Mouse (Mus musculus): ENCODE data around the gene Zfp558. TPM values are rescaled to one million over a fixed set of nuclear protein-coding genes. Genes with fewer than 3 reads are reported as not detected.
A peak's percentile ranks its signal among the peaks of the same experiment; 100 is the strongest.
"Not testable (repeated sequence)": the region's sequence is repeated elsewhere in the genome, so short reads cannot be mapped to it uniquely, and the experiment has no call there.

The Zfp558 gene
- 6.1 and 6.2 TPM in 2 replicates for polyA plus RNA-seq (2015; fragmentation: Nextera tagmentation; extraction: Ambion mirVana)

DNA sequence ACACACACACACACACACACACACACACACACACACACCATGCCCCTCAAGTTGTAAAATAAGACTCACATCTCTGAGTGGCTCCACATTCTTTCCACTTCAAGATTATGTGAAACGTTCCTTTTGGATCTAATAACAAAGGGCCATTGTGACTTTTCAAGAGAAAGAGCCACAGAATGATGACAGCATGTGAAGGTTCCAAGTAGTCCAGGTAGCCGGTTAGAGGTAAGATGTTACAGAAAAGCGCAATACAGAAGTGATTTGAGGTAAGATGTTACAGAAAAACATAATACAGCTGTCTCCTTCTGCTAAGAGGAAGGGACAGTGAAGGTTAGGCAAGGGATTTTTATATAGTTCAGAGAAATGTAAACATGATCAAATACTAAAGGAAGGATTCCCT, at the start of gene Zfp558, which contains the start of gene Mbd3l1:
Gene Zfp558 (minus strand): TSS at position 101 of the 400 bp plus-strand sequence.
Gene Mbd3l1 (plus strand): TSS at position 192 of the 400 bp plus-strand sequence.
- no peak within 1 kb of the TSS for H3K4me3 ChIP-seq (replicated peaks)
- H3K4me1 ChIP-seq = no peaks in the 10 kb centered on the region
- WGBS = 73% methylated on average over 3 of the region's 3 CpGs
- no peak for ATAC-seq (replicated peaks; ENCODE audit: low FRiP score)
- no peaks in the 10 kb centered on the region for H3K36me3 ChIP-seq
- H3K27me3 ChIP-seq = no peaks in the 10 kb centered on the region
- no peaks in the 10 kb centered on the region for H3K9me3 ChIP-seq (replicated peaks)
- no peak within 1 kb of the TSS for H3K27ac ChIP-seq
- H3K4me2 ChIP-seq = no peak within 1 kb of the TSS
- no peak within 1 kb of the TSS for H3K9ac ChIP-seq

- no peak overlapping the region for H3K27ac ChIP-seq
- H3K4me2 ChIP-seq = no peak overlapping the region
- no peaks in the 10 kb centered on the region for H3K9me3 ChIP-seq (replicated peaks)
- ATAC-seq (replicated peaks; ENCODE audit: low FRiP score) = no peak
- WGBS = 59% methylated on average over 2 of the region's 2 CpGs
- H3K4me3 ChIP-seq (replicated peaks) = no peak overlapping the region
- no peaks in the 10 kb centered on the region for H3K36me3 ChIP-seq
- no peaks in the 10 kb centered on the region for H3K4me1 ChIP-seq
- H3K27me3 ChIP-seq = no peaks in the 10 kb centered on the region
- no peak overlapping the region for H3K9ac ChIP-seq
These were observed 30.0 kb upstream of the Zfp558 start for GRCm38 (mm10) chr9:18508098-18508497.

GRCm38 (mm10) chr9:18473324-18474128, 4.5 kb downstream of the Zfp558 start:
- peak overlapping the region; percentile 70 for H3K4me2 ChIP-seq
- no peaks in the 10 kb centered on the region for H3K27me3 ChIP-seq
- no peaks in the 10 kb centered on the region for H3K9me3 ChIP-seq (replicated peaks)
- no peaks in the 10 kb centered on the region for H3K36me3 ChIP-seq
- 5% methylated on average over 39 of the region's 39 CpGs for WGBS
- peak; percentile 99 for ATAC-seq (replicated peaks; ENCODE audit: low FRiP score)
- H3K27ac ChIP-seq = peak overlapping the region; percentile 96
- peak overlapping the region; percentile 57 for H3K9ac ChIP-seq
- H3K4me3 ChIP-seq (replicated peaks) = peak overlapping the region; percentile 69
- 0 out of 2 replicates have a peak, but pooled peaks cover 5% of the 10 kb centered on the region for H3K4me1 ChIP-seq

DNA sequence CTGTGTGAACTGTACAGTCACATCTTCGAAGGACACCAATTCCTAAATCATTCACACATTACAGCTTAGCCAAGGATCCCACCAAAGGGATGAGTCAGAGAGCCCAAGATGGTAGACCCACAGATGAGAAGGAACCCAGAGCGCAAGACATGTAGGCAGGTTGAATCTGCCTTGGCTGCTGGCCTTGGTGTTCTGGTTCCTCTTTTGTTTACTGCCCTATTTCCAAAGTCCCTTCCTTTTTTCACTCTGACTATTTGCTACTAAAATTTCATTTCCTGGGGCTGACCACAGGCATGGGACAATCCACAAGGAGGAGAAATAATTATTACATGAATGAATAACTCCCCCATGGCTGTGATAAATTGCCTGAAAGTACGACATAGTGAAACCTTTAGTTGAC, 10.1 kb downstream of the Zfp558 start:
- Histone ChIP-seq H3K36me3 (peaks cover 14% of the 10 kb centered on the region), H3K4me1 (0 out of 2 replicates have a peak, but pooled peaks cover 4% of the 10 kb centered on the region), H3K9ac (no peak overlapping the region), H3K27me3 (no peaks in the 10 kb centered on the region), H3K27ac (no peak overlapping the region), H3K4me2 (no peak overlapping the region), H3K4me3 (replicated peaks) (no peak overlapping the region), H3K9me3 (replicated peaks) (no peaks in the 10 kb centered on the region; the same call in 1 of the 2 replicates)
- no peak for ATAC-seq (replicated peaks; ENCODE audit: low FRiP score)
- WGBS = 74% methylated on average over 3 of the region's 3 CpGs

GRCm38 (mm10) chr9:18467350-18467749, 10.7 kb downstream of the Zfp558 start:
- Histone ChIP-seq H3K4me2 (no peak overlapping the region), H3K36me3 (peaks cover 21% of the 10 kb centered on the region), H3K9ac (no peak overlapping the region), H3K27ac (no peak overlapping the region), H3K27me3 (no peaks in the 10 kb centered on the region), H3K4me3 (replicated peaks) (no peak overlapping the region), H3K9me3 (replicated peaks) (no peaks in the 10 kb centered on the region; the same call in 1 of the 2 replicates), H3K4me1 (no peaks in the 10 kb centered on the region)
- no peak for ATAC-seq (replicated peaks; ENCODE audit: low FRiP score)
- 71% methylated on average over 3 of the region's 3 CpGs for WGBS

- Histone ChIP-seq H3K4me1 (no peaks in the 10 kb centered on the region), H3K4me3 (replicated peaks) (no peak overlapping the region), H3K36me3 (peaks cover 44% of the 10 kb centered on the region), H3K4me2 (no peak overlapping the region), H3K9ac (no peak overlapping the region), H3K27me3 (no peaks in the 10 kb centered on the region), H3K27ac (no peak overlapping the region), H3K9me3 (replicated peaks) (no peaks in the 10 kb centered on the region; the same call in 1 of the 2 replicates)
- ATAC-seq (replicated peaks; ENCODE audit: low FRiP score) = no peak
- 93% methylated on average over 4 of the region's 4 CpGs for WGBS
These were observed 21.5 kb downstream of the Zfp558 start for GRCm38 (mm10) chr9:18456520-18456919.

DNA sequence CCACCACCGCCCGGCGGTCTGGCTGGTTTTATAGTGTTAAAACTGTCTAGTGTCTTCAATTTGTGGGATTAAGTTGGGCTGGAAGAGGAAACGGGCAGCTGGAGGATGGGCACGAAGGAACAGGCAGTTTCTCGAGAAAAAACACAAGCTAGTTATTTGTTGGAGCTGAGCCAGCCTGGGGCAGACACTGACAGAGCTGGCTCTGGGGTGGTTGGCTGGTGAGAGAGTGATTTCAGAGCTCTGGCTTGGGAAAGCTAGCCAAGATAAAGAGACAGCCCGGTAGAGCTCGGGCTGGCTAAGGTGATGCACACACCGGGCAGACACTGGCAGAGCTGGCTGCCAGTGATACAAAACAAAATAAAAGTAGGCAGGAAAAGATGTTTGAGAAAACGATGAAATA, 46.4 kb downstream of the Zfp558 start:
- H3K4me3 ChIP-seq (replicated peaks) = no peak overlapping the region
- no peaks in the 10 kb centered on the region for H3K4me1 ChIP-seq
- no peaks in the 10 kb centered on the region for H3K27me3 ChIP-seq
- H3K9ac ChIP-seq = no peak overlapping the region
- H3K9me3 ChIP-seq (replicated peaks) = no peaks in the 10 kb centered on the region
- no peak for ATAC-seq (replicated peaks; ENCODE audit: low FRiP score)
- 82% methylated on average over 10 of the region's 10 CpGs for WGBS
- no peaks in the 10 kb centered on the region for H3K36me3 ChIP-seq
- H3K27ac ChIP-seq = no peak overlapping the region
- H3K4me2 ChIP-seq = no peak overlapping the region

- no peak for ATAC-seq (replicated peaks; ENCODE audit: low FRiP score)
- Histone ChIP-seq H3K4me3 (replicated peaks) (no peak within 1 kb of the TSS), H3K9me3 (replicated peaks) (no peaks in the 10 kb centered on the region), H3K4me2 (no peak within 1 kb of the TSS), H3K36me3 (no peaks in the 10 kb centered on the region), H3K27me3 (no peaks in the 10 kb centered on the region), H3K4me1 (no peaks in the 10 kb centered on the region), H3K27ac (no peak within 1 kb of the TSS), H3K9ac (no peak within 1 kb of the TSS)
These were observed 47.7 kb downstream of the Zfp558 start, which contains the start of gene Mbd3l2 for GRCm38 (mm10) chr9:18430354-18430753. Mbd3l2 (plus strand) TSS chr9:18430654.

GRCm38 (mm10) chr9:18412371-18412770, 65.7 kb downstream of the Zfp558 start:
- not testable (repeated sequence) for H3K36me3 ChIP-seq; H3K4me1 ChIP-seq; H3K4me2 ChIP-seq; ATAC-seq (replicated peaks; ENCODE audit: low FRiP score); H3K4me3 ChIP-seq (replicated peaks); H3K27me3 ChIP-seq; H3K9ac ChIP-seq; H3K9me3 ChIP-seq (replicated peaks); H3K27ac ChIP-seq
- whole genome bisulfite sequencing = 83% methylated on average over 4 of the region's 4 CpGs

Small RNA genes within 50 kb of the gene (microRNA-seq; reads per million reads assigned to microRNA genes)
- not detected for gene Gm22854

Other genes with a start within 250 kb of the Zfp558 start
- 130 and 135 TPM in 2 replicates for gene Chordc1, start 186.1 kb downstream of the Zfp558 start, polyA plus RNA-seq (2015; fragmentation: Nextera tagmentation; extraction: Ambion mirVana)
- 6.8 and 8.1 TPM in 2 replicates for gene Naalad2, start 75.3 kb downstream of the Zfp558 start, polyA plus RNA-seq (2015; fragmentation: Nextera tagmentation; extraction: Ambion mirVana)
- not detected in 2 replicates for gene Ubtfl1, start 73.8 kb downstream of the Zfp558 start, polyA plus RNA-seq (2015; fragmentation: Nextera tagmentation; extraction: Ambion mirVana)
- gene Mbd3l2, start 47.6 kb downstream of the Zfp558 start, polyA plus RNA-seq (2015; fragmentation: Nextera tagmentation; extraction: Ambion mirVana) = 0.10 TPM in 1 of 2 replicates, not detected in the other
- not detected in 2 replicates for gene Mbd3l1, start 91 bp upstream of the Zfp558 start, polyA plus RNA-seq (2015; fragmentation: Nextera tagmentation; extraction: Ambion mirVana)
- gene Muc16, start 196.3 kb upstream of the Zfp558 start, polyA plus RNA-seq (2015; fragmentation: Nextera tagmentation; extraction: Ambion mirVana) = 0.13 and 0.19 TPM in 2 replicates

All from kidney, embryonic 15.5 days (tissue).